Mouse (Mus musculus): Measurements from ENCODE around the gene Cox5a.

The Cox5a gene

GRCm38 (mm10) chr9:57549186-57549585, 28.1 kb downstream of the Cox5a start:
- no peak for TF ChIP-seq GATA4 (IDR thresholded peaks at IDR 0.05; ENCODE audit: insufficient replicate concordance, low read length)

- no peak for TF ChIP-seq GATA4 (IDR thresholded peaks at IDR 0.05; ENCODE audit: insufficient replicate concordance, low read length)
These were observed 29.2 kb downstream of the Cox5a start for GRCm38 (mm10) chr9:57550126-57550862.

DNA sequence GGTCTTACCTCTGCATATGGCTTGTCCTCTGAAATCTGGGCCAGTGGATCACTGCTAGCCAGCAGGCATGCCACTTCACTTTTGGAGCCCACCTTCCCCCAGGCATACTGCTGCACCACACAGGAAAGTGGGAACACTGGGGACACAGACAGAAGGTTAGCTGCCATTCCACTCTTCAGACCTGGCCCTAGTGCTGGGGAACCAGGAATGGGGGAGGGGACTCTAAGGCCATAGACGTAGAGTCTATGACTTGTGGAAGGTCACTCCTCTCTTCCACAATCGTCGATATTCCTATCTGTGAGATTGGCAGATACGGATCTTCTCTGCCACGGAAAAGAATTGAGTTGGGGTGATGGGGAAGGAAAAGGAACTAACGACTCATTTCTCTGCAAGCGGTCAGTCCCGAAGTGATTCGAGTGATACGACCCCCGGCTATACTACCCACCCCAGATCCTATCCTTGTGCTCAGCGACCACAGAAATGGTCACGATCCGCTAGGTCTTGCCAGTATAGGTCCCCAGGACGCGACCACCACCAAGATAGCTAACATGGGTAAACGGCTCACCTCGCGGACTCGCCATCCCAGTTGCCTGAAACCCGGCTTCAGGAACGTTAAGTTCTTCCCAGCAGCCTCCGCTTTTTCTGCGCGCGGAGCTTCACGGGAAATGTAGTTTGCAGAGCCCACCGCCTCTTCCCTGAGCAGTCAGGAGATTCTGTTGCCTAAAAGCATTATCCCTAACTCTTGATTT, 31.2 kb downstream of the Cox5a start, which contains the start of gene Mpi:
Gene Mpi (minus strand): TSS at position 625 of the 749 bp plus-strand sequence.
- TF ChIP-seq GATA4 (IDR thresholded peaks at IDR 0.05; ENCODE audit: insufficient replicate concordance, low read length), result no peak

GRCm38 (mm10) chr9:57553119-57553518, 32.0 kb downstream of the Cox5a start:
- TF ChIP-seq GATA4 (IDR thresholded peaks at IDR 0.05; ENCODE audit: insufficient replicate concordance, low read length), result no peak

GRCm38 (mm10) chr9:57554753-57555152, 33.7 kb downstream of the Cox5a start:
- TF ChIP-seq GATA4 (IDR thresholded peaks at IDR 0.05; ENCODE audit: insufficient replicate concordance, low read length), result no peak

GRCm38 (mm10) chr9:57557215-57557614, 36.1 kb downstream of the Cox5a start:
- no peak for TF ChIP-seq GATA4 (IDR thresholded peaks at IDR 0.05; ENCODE audit: insufficient replicate concordance, low read length)

DNA sequence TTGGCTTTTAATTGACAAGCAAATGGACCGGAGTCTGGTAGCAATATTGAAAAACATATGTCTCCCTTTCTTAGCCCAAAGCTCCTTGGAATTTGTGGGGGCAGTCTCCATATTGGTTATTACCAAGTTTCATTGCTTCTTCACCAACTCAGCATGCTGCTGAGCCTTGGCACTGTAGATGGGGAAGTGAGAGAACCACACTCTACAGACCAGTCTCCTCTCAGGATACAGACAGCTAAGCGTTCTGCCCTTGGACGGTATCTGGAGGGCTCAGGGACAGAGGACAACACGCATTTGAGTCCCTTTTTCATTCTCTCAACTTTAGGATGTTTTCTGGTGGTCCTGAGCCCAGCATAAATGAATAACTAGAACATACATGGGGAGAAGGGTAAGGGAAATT, 37.6 kb downstream of the Cox5a start:
- TF ChIP-seq GATA4 (IDR thresholded peaks at IDR 0.05; ENCODE audit: insufficient replicate concordance, low read length), result no peak

DNA sequence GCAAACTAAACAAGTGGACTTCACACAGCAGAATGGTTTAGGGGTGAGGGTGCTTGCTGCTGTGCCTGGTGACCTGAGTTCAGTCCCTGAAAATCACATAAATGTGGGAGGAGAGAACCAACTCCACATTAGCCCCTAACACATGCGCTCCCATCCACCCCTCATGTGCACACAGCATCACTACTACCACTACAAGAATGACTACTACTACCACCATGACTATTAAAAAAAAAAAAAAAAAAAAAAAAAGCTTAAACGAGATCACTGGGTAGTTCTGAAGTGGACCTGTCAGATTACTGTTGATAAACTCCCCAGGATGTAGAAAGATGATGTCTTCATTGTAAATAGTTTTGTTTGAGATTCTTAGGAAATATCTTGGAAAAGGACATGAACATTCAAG, 38.5 kb downstream of the Cox5a start:
- no peak for TF ChIP-seq GATA4 (IDR thresholded peaks at IDR 0.05; ENCODE audit: insufficient replicate concordance, low read length)

DNA sequence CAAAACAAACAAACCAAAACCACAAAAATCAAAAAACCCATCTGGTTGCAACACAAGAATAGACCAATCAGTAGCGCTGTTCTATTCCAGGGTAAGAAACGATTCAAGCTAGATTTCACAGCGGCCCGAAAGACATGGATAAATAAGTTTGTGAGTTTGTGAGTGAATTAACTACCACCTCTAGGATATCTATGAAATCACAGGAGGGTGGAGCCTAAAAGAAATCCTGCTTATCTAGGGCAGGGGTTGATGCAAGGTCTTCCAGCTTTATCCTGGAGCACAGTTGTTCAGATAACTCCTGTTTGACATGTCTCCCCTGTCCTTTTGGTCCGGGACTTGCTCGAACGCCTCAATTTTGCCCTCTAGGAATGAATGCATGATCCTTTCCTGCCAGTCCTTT, 39.2 kb downstream of the Cox5a start:
- no peak for TF ChIP-seq GATA4 (IDR thresholded peaks at IDR 0.05; ENCODE audit: insufficient replicate concordance, low read length)

DNA sequence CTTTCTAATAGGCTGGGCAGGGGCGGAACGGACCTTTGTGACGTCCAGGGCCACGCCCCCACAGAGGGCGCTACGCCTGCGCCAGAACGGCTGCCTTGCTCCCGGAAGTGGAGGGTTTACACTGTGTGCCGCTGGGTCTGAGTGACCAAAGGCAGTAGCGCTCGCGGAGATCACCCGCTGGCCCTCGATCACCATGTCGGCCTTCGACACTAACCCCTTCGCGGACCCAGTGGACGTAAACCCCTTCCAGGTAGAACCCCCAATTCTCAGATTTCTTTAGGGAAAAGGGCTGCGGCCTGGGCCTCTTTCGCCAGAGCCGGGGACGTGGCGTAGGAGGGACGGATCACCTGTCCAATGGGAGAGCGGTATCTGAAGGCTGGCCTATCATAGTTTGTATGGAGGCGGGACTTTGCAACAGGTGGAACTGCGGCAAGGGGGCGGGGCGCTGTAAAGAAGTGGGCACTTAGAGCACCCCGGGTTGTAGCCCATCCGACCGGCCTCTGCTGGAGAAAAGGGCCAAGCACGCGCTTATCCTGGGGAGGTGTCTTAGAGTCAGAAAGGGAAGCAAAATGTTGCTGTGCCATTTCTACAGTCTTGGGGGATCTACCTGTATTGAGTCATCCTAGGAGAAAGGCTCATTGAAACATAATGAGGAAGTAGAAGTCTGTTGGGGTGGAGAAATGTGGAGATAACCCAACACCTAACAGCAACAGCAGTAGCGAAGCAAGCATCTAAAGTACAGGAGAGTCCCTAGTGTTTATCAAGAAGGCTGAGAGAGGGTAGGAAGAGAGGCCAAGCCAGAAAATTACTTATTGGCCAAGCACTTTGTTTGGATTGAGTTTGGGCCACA, 40.0 kb downstream of the Cox5a start, which contains the start of gene Scamp2:
Gene Scamp2 (plus strand): TSS at position 83 of the 850 bp plus-strand sequence.
- TF ChIP-seq GATA4 (IDR thresholded peaks at IDR 0.05; ENCODE audit: insufficient replicate concordance, low read length), result no peak; the same call in 1 of the 2 replicates

GRCm38 (mm10) chr9:57561711-57562099, 40.6 kb downstream of the Cox5a start:
- no peak for TF ChIP-seq GATA4 (IDR thresholded peaks at IDR 0.05; ENCODE audit: insufficient replicate concordance, low read length)

- TF ChIP-seq GATA4 (IDR thresholded peaks at IDR 0.05; ENCODE audit: insufficient replicate concordance, low read length), result no peak
These were observed 41.9 kb downstream of the Cox5a start for GRCm38 (mm10) chr9:57562896-57563372.

DNA sequence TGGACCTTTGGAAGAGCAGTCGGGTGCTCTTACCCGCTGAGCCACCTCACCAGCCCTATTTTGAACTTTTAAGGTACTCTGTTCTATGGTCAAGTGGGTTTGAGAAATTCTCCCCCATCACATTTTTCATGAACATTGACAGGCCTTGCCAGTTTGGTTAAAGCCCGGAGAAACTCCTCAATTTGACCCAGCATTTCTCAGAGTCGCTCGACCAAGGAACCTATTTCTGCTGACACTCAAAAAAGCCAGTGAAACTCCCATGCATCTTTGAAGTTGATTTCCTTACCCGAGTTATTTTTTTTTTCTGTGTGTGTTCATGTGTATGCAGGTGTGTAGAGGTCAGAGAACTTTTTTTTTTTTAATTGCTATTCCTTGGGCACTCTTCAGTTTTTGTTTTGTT, 43.5 kb downstream of the Cox5a start:
- no peak for TF ChIP-seq GATA4 (IDR thresholded peaks at IDR 0.05; ENCODE audit: insufficient replicate concordance, low read length)

DNA sequence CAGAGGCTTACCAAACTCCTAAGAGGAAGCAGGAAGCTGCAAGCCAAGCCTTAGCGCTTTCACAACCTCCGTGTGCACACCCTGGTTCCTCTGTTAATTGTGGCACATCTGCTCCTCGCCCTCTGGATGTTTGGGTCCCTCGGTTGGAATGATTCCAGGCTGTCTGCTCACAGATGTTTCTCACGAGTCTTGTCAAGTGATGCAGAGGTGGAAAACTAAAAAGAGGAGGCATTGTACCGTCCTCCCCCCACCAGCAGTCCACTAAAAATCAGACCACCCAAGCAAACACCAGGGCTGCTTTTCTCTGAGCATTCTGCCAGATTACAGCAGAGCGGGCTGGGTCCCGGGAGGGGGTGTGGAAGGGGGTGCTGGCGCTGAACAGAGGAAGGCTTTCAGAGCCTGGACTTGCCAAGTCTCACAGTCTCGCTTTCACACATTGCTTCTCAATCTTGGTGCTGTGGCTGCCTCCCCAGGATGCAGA, 44.7 kb downstream of the Cox5a start:
- no peak for TF ChIP-seq GATA4 (IDR thresholded peaks at IDR 0.05; ENCODE audit: insufficient replicate concordance, low read length)

GRCm38 (mm10) chr9:57566846-57567245, 45.8 kb downstream of the Cox5a start:
- TF ChIP-seq GATA4 (IDR thresholded peaks at IDR 0.05; ENCODE audit: insufficient replicate concordance, low read length), result no peak

All from liver, adult (tissue).